Mouse (Mus musculus) hindbrain, postnatal 0 days (tissue): ENCODE measurements around the gene Klc2. TPM values are rescaled to one million over a fixed set of nuclear protein-coding genes. Genes with fewer than 3 reads are reported as not detected.

ENCODE experiments used
- ATAC-seq: fragments of 200-750 bp; cut with Nextera tagmentation; 2 replicates; pipeline ENCODE4 v1.8.0; 2017; ENCODE audit warnings: mild to moderate bottlenecking, moderate TSS enrichment, moderate library complexity
- DNase-seq: peaks from one replicate; pipeline ENCODE4 v3.0.0-alpha.2; 2015; ENCODE audit warnings: low spot score
- H3K27ac ChIP-seq: fragments of 300-500 bp; sonication (generic); 2 replicates; pipeline ENCODE4 v1.5.1; 2014; ENCODE audit warnings: mild to moderate bottlenecking
- H3K27me3 ChIP-seq: fragments of 300-500 bp; sonication (generic); 2 replicates; pipeline ENCODE4 v1.6.1; 2014; ENCODE audit warnings: low read length, mixed read lengths; ENCODE audit not compliant: insufficient read depth
- H3K36me3 ChIP-seq: fragments of 300-500 bp; sonication (generic); 2 replicates; pipeline ENCODE4 v1.6.1; 2014; ENCODE audit warnings: low read length, mixed read lengths; ENCODE audit not compliant: insufficient read depth
- H3K4me1 ChIP-seq: fragments of 300-500 bp; sonication (generic); 2 replicates; pipeline ENCODE4 v1.6.1; 2014; ENCODE audit warnings: antibody characterized with exemption, low read length, mixed read lengths; ENCODE audit not compliant: insufficient read depth
- H3K4me2 ChIP-seq: fragments of 300-500 bp; sonication (generic); 2 replicates; pipeline ENCODE4 v1.6.1; 2014; ENCODE audit warnings: low read depth, mild to moderate bottlenecking, low read length, moderate library complexity, mixed read lengths
- H3K4me3 ChIP-seq: fragments of 300-500 bp; sonication (generic); 2 replicates; pipeline ENCODE4 v1.5.1; 2014; ENCODE audit warnings: low read length
- H3K9ac ChIP-seq: fragments of 300-500 bp; sonication (generic); replicated peaks from 2 replicates; pipeline ENCODE4 v1.6.1; 2014; ENCODE audit warnings: mild to moderate bottlenecking, low read length, moderate library complexity, mixed read lengths
- H3K9me3 ChIP-seq: fragments of 300-500 bp; sonication (generic); 2 replicates; pipeline ENCODE4 v1.6.1; 2016; ENCODE audit warnings: low read length, mixed read lengths
- CTCF ChIP-seq: IDR thresholded peaks from 2 replicates; pipeline ENCODE4 v1.5.1; 2016; ENCODE audit warnings: antibody characterized with exemption, control low read depth, low read depth
- WGBS: fragments of 180-500 bp; shearing (Covaris S2); extraction: QIAGEN DNeasy Blood & Tissue Kit; methylation state at CpG from one replicate; pipeline ENCODE4 v1.1.7; 2014; 5-methylcytosine and 5-hydroxymethylcytosine counted together
- polyA plus RNA-seq: library from polyadenylated mRNA; unstranded; fragments of >200 nt; fragmentation: Nextera tagmentation; extraction: Ambion mirVana; gene quantifications from 2 replicates; pipeline ENCODE4 v1.2.1, GENCODE M21; 2015
- total RNA-seq: library from RNA; depleted of rRNA; stranded (reverse); fragments of >200 nt; gene quantifications from 2 replicates; pipeline ENCODE4 v1.2.3, GENCODE M21; 2014; rRNA removed

Gene Klc2
- total and polyA plus RNA-seq, 2 experiments from 2014 or later = 76.6 to 227 TPM

DNA sequence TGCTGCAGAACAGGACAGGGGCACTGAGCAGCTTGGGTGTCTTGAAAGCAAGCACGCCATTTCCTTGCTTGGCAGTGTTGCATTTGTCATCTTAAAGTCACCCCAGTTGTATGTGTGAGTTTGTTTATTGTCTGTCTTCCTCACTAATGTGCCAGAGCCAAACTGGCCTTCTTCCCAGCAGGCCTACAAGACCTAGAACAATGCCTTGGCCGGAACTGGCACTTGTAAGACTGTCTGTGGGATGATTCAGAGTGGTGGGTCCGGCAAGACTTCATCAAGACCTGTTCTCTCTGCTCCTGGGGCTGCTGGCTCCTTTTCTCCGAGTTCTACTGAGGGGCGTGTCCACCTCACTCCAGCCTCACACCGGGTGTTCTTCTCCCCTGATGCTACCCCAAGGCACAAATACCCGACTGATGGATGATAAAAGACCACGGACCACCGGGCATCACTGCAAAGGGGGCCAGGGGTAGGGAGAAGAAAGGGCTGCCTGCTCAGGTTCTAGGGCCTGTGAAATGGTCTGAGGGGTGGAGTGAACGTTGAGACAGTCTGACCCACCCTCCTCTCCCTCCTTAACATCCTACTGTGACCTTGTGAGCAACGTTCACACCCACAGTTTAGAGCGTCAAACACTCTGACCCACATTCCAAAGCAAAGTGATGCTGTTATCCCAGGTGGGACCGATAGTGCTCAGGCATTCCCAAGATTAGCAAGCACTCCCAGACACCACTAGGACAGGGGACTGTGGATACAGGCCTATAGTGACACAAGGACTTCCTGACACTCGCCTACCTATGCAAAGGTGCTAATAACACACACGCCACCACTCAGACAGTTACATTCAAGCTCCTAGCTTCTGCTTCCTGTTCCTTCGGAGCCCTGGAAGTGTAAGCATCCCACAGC lies 60.2 kb downstream of the Klc2 start:
- H3K27ac ChIP-seq = no peak overlapping the region
- no peaks in the 10 kb centered on the region for H3K9me3 ChIP-seq
- no peak overlapping the region for H3K4me3 ChIP-seq
- H3K4me1 ChIP-seq = no peaks in the 10 kb centered on the region; the same call in 1 of the 2 replicates
- WGBS = 25% methylated on average over 16 of the region's 16 CpGs
- no peaks in the 10 kb centered on the region for H3K36me3 ChIP-seq
- ATAC-seq = no peak
- no peak overlapping the region for H3K4me2 ChIP-seq
- no peak for TF ChIP-seq CTCF
- H3K9ac ChIP-seq = no peak overlapping the region
- DNase-seq = no peak
- no peaks in the 10 kb centered on the region for H3K27me3 ChIP-seq

Other genes with a start within 250 kb of the Klc2 start
- gene Actn3, start 240.7 kb downstream of the Klc2 start, total RNA-seq = 6.8 and 8.4 TPM in 2 replicates
- 3.8 and 3.9 TPM in 2 replicates for gene Actn3, start 240.7 kb downstream of the Klc2 start, polyA plus RNA-seq
- gene Zdhhc24, start 239.9 kb downstream of the Klc2 start, total RNA-seq = 29.1 and 30.7 TPM in 2 replicates
- gene Zdhhc24, start 239.9 kb downstream of the Klc2 start, polyA plus RNA-seq = 17.4 and 20.9 TPM in 2 replicates
- gene Bbs1, start 211.9 kb downstream of the Klc2 start, total RNA-seq = 17.9 and 37.6 TPM in 2 replicates
- gene Bbs1, start 211.9 kb downstream of the Klc2 start, polyA plus RNA-seq = 7.3 and 9.1 TPM in 2 replicates
- 94.0 and 111 TPM in 2 replicates for gene Dpp3, start 190.3 kb downstream of the Klc2 start, total RNA-seq
- gene Dpp3, start 190.3 kb downstream of the Klc2 start, polyA plus RNA-seq = 78.3 and 79.2 TPM in 2 replicates
- gene Peli3, start 175.4 kb downstream of the Klc2 start, total RNA-seq = 11.9 and 13.4 TPM in 2 replicates
- 8.1 and 8.6 TPM in 2 replicates for gene Peli3, start 175.4 kb downstream of the Klc2 start, polyA plus RNA-seq
- gene Mrpl11, start 156.4 kb downstream of the Klc2 start, total RNA-seq = 83.5 and 90.4 TPM in 2 replicates
- gene Mrpl11, start 156.4 kb downstream of the Klc2 start, polyA plus RNA-seq = 138 and 139 TPM in 2 replicates
- gene Npas4, start 128.2 kb downstream of the Klc2 start, total RNA-seq = 1.9 and 3.0 TPM in 2 replicates
- gene Npas4, start 128.2 kb downstream of the Klc2 start, polyA plus RNA-seq = 0.13 and 0.20 TPM in 2 replicates
- 13.9 and 22.5 TPM in 2 replicates for gene Slc29a2, start 94.7 kb downstream of the Klc2 start, total RNA-seq
- 15.5 and 16.3 TPM in 2 replicates for gene Slc29a2, start 94.7 kb downstream of the Klc2 start, polyA plus RNA-seq
- gene B4gat1, start 79.7 kb downstream of the Klc2 start, total RNA-seq = 166 and 178 TPM in 2 replicates
- 166 and 174 TPM in 2 replicates for gene B4gat1, start 79.7 kb downstream of the Klc2 start, polyA plus RNA-seq
- gene AC124502.3, start 79.7 kb downstream of the Klc2 start, total RNA-seq = 4.5 and 8.5 TPM in 2 replicates
- 2.4 and 3.0 TPM in 2 replicates for gene AC124502.3, start 79.7 kb downstream of the Klc2 start, polyA plus RNA-seq
- gene Brms1, start 77.2 kb downstream of the Klc2 start, total RNA-seq = 5.0 and 5.5 TPM in 2 replicates
- 22.5 and 22.6 TPM in 2 replicates for gene Brms1, start 77.2 kb downstream of the Klc2 start, polyA plus RNA-seq
- gene Rin1, start 68.1 kb downstream of the Klc2 start, total RNA-seq = 0.93 and 2.0 TPM in 2 replicates
- gene Rin1, start 68.1 kb downstream of the Klc2 start, polyA plus RNA-seq = 0.72 and 0.86 TPM in 2 replicates
- gene Cd248, start 50.5 kb downstream of the Klc2 start, total RNA-seq = 15.4 and 16.4 TPM in 2 replicates
- 10.7 and 12.5 TPM in 2 replicates for gene Cd248, start 50.5 kb downstream of the Klc2 start, polyA plus RNA-seq
- gene Tmem151a, start 33.0 kb downstream of the Klc2 start, total RNA-seq = 68.9 and 76.6 TPM in 2 replicates
- gene Tmem151a, start 33.0 kb downstream of the Klc2 start, polyA plus RNA-seq = 61.0 and 71.5 TPM in 2 replicates
- 59.7 and 69.0 TPM in 2 replicates for gene Yif1a, start 30.0 kb downstream of the Klc2 start, total RNA-seq
- 66.6 and 68.0 TPM in 2 replicates for gene Yif1a, start 30.0 kb downstream of the Klc2 start, polyA plus RNA-seq
- 549 and 573 TPM in 2 replicates for gene Cnih2, start 20.0 kb downstream of the Klc2 start, total RNA-seq
- gene Cnih2, start 20.0 kb downstream of the Klc2 start, polyA plus RNA-seq = 358 and 397 TPM in 2 replicates
- gene Rab1b, start 11.5 kb downstream of the Klc2 start, total RNA-seq = 272 and 291 TPM in 2 replicates
- gene Rab1b, start 11.5 kb downstream of the Klc2 start, polyA plus RNA-seq = 229 and 230 TPM in 2 replicates
- gene Pacs1, start 154.6 kb upstream of the Klc2 start, total RNA-seq = 60.3 and 63.6 TPM in 2 replicates
- 33.1 and 41.0 TPM in 2 replicates for gene Pacs1, start 154.6 kb upstream of the Klc2 start, polyA plus RNA-seq
- gene Sf3b2, start 176.9 kb upstream of the Klc2 start, total RNA-seq = 266 and 341 TPM in 2 replicates
- gene Sf3b2, start 176.9 kb upstream of the Klc2 start, polyA plus RNA-seq = 322 and 334 TPM in 2 replicates
- 25.0 and 27.3 TPM in 2 replicates for gene Gal3st3, start 179.8 kb upstream of the Klc2 start, total RNA-seq
- gene Gal3st3, start 179.8 kb upstream of the Klc2 start, polyA plus RNA-seq = 26.9 and 31.9 TPM in 2 replicates
- gene Catsper1, start 217.2 kb upstream of the Klc2 start, total RNA-seq = not detected in 2 replicates
- gene Catsper1, start 217.2 kb upstream of the Klc2 start, polyA plus RNA-seq = not detected in 2 replicates
- gene Cst6, start 231.0 kb upstream of the Klc2 start, total RNA-seq = 0.50 and 9.8 TPM in 2 replicates
- 14.9 and 16.1 TPM in 2 replicates for gene Cst6, start 231.0 kb upstream of the Klc2 start, polyA plus RNA-seq
- gene Eif1ad, start 248.2 kb upstream of the Klc2 start, total RNA-seq = 21.2 and 25.2 TPM in 2 replicates
- gene Eif1ad, start 248.2 kb upstream of the Klc2 start, polyA plus RNA-seq = 46.7 and 49.2 TPM in 2 replicates
- gene Banf1, start 248.6 kb upstream of the Klc2 start, total RNA-seq = 78.3 and 95.8 TPM in 2 replicates
- 316 and 319 TPM in 2 replicates for gene Banf1, start 248.6 kb upstream of the Klc2 start, polyA plus RNA-seq